Mouse (Mus musculus) lung, embryonic 16.5 days (tissue): ENCODE measurements around the gene Dpf3. TPM values are rescaled to one million over a fixed set of nuclear protein-coding genes. Genes with fewer than 3 reads are reported as not detected.

Source experiments
- ATAC-seq: fragments of 200-750 bp; cut with Nextera tagmentation; 2 replicates; pipeline ENCODE4 v1.8.0; 2017; ENCODE audit warnings: low read depth, mild to moderate bottlenecking, moderate library complexity
- H3K27ac ChIP-seq: fragments of 300-500 bp; sonication (generic); 2 replicates; pipeline ENCODE4 v1.5.1; 2014; ENCODE audit warnings: mild to moderate bottlenecking, control low read depth, low read length
- H3K27me3 ChIP-seq: fragments of 300-500 bp; sonication (generic); 2 replicates; pipeline ENCODE4 v1.6.1; 2014; ENCODE audit warnings: low read depth, low read length, mixed read lengths; ENCODE audit not compliant: control insufficient read depth, insufficient read depth
- H3K36me3 ChIP-seq: fragments of 300-500 bp; sonication (generic); 2 replicates; pipeline ENCODE4 v1.6.1; 2014; ENCODE audit warnings: low read length; ENCODE audit not compliant: control insufficient read depth, insufficient read depth
- H3K4me1 ChIP-seq: fragments of 300-500 bp; sonication (generic); replicated peaks from 2 replicates; pipeline ENCODE4 v1.6.1; 2014; ENCODE audit warnings: low read length, mixed read lengths; ENCODE audit not compliant: control insufficient read depth, insufficient read depth
- H3K4me2 ChIP-seq: fragments of 300-500 bp; sonication (generic); 2 replicates; pipeline ENCODE4 v1.6.1; 2014; ENCODE audit warnings: low read depth, low read length, control low read depth
- H3K4me3 ChIP-seq: fragments of 300-500 bp; sonication (generic); 2 replicates; pipeline ENCODE4 v1.5.1; 2014; ENCODE audit warnings: mild to moderate bottlenecking, low read length, control low read depth
- H3K9ac ChIP-seq: fragments of 300-500 bp; sonication (generic); 2 replicates; pipeline ENCODE4 v1.6.1; 2014; ENCODE audit warnings: low read length, control low read depth
- H3K9me3 ChIP-seq: fragments of 300-500 bp; sonication (generic); 2 replicates; pipeline ENCODE4 v1.6.1; 2016; ENCODE audit warnings: low read length; ENCODE audit not compliant: control insufficient read depth
- WGBS: fragments of 180-500 bp; shearing (Covaris S2); extraction: QIAGEN DNeasy Blood & Tissue Kit; methylation state at CpG from one replicate; pipeline ENCODE4 v1.1.7; 2014; 5-methylcytosine and 5-hydroxymethylcytosine counted together
- polyA plus RNA-seq: library from polyadenylated mRNA; unstranded; fragments of >200 nt; fragmentation: Nextera tagmentation; extraction: Ambion mirVana; gene quantifications from 2 replicates; pipeline ENCODE4 v1.2.1, GENCODE M21; 2015

The Dpf3 gene
- polyA plus RNA-seq, 1 experiment from 2014 or later: 3.9 TPM

GRCm38 (mm10) chr12:83433987-83434698 lies 53.4 kb downstream of the Dpf3 start:
- H3K4me1 ChIP-seq: no peaks in the 10 kb centered on the region
- no peak overlapping the region for H3K4me2 ChIP-seq
- WGBS: 35% methylated on average over 10 of the region's 10 CpGs
- ATAC-seq: no peak
- H3K36me3 ChIP-seq: no peaks in the 10 kb centered on the region
- no peaks in the 10 kb centered on the region for H3K27me3 ChIP-seq
- H3K27ac ChIP-seq: no peak overlapping the region
- H3K4me3 ChIP-seq: no peak overlapping the region
- H3K9me3 ChIP-seq: no peaks in the 10 kb centered on the region
- H3K9ac ChIP-seq: no peak overlapping the region

- Histone ChIP-seq H3K9ac (no peak overlapping the region), H3K27me3 (no peaks in the 10 kb centered on the region), H3K27ac (no peak overlapping the region), H3K9me3 (no peaks in the 10 kb centered on the region), H3K4me1 (no peaks in the 10 kb centered on the region), H3K4me3 (no peak overlapping the region), H3K36me3 (no peaks in the 10 kb centered on the region), H3K4me2 (no peak overlapping the region)
- no peak for ATAC-seq
- WGBS: 87% methylated on average over 4 of the region's 4 CpGs
Observed at GRCm38 (mm10) chr12:83433436-83433835, 54.1 kb downstream of the Dpf3 start.

GRCm38 (mm10) chr12:83430207-83430606 lies 57.3 kb downstream of the Dpf3 start:
- Histone ChIP-seq H3K4me1 (no peaks in the 10 kb centered on the region), H3K9me3 (no peaks in the 10 kb centered on the region), H3K27ac (no peak overlapping the region), H3K4me2 (no peak overlapping the region), H3K27me3 (no peaks in the 10 kb centered on the region), H3K9ac (no peak overlapping the region), H3K4me3 (no peak overlapping the region), H3K36me3 (no peaks in the 10 kb centered on the region)
- no peak for ATAC-seq
- 93% methylated on average over 5 of the region's 5 CpGs for WGBS

DNA sequence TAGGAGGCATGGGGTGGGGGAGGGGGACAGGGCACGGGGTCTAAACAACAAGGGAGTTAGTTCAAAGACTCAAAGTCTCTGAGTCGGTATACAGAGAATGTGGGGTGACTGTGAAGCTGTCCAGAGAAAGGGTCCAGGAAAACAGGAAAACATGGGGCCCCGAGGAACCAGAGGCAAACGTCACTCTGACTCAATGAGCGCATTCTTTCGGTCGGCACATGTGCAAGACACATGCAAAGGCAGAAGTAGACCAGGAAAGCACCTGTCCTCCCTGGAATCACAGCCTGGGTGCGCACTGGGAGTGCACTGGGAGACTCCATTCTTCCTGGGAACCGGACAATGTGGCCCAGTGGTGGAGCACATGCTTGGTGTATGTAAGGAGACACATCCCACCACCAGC lies 59.5 kb downstream of the Dpf3 start:
- no peak overlapping the region for H3K9ac ChIP-seq
- no peak for ATAC-seq
- no peaks in the 10 kb centered on the region for H3K27me3 ChIP-seq
- no peak overlapping the region for H3K27ac ChIP-seq
- no peaks in the 10 kb centered on the region for H3K36me3 ChIP-seq
- no peaks in the 10 kb centered on the region for H3K9me3 ChIP-seq
- H3K4me2 ChIP-seq: no peak overlapping the region
- H3K4me1 ChIP-seq: no peaks in the 10 kb centered on the region
- WGBS: 38% methylated on average over 9 of the region's 9 CpGs
- H3K4me3 ChIP-seq: no peak overlapping the region

DNA sequence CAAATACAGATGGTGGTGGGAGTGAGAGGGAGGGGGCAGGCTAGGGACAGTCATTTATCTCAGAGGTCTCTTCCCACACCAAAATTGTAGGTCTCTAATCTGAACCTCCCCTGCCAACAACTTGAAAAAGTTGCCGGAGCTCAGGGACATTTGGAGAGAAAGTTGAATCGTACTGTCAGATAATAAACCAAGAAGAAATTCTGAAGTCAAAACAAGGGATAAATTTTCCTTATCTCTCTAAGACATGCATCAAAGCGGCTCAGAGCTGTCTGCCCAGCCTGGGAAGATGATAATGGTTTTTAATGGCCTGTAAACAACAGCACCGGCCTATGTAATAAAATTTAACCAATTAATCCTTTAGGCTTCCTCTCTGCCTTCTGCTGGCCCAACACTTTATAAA lies 59.9 kb downstream of the Dpf3 start:
- H3K27ac ChIP-seq: no peak overlapping the region
- no peak for ATAC-seq
- no peaks in the 10 kb centered on the region for H3K36me3 ChIP-seq
- no peaks in the 10 kb centered on the region for H3K27me3 ChIP-seq
- H3K4me2 ChIP-seq: no peak overlapping the region
- no peak overlapping the region for H3K4me3 ChIP-seq
- H3K9me3 ChIP-seq: no peaks in the 10 kb centered on the region
- WGBS: 26% methylated on average over 4 of the region's 4 CpGs
- H3K4me1 ChIP-seq: no peaks in the 10 kb centered on the region
- no peak overlapping the region for H3K9ac ChIP-seq

GRCm38 (mm10) chr12:83426326-83426725 lies 61.2 kb downstream of the Dpf3 start:
- no peak for ATAC-seq
- H3K4me1 ChIP-seq: no peaks in the 10 kb centered on the region
- no peak overlapping the region for H3K9ac ChIP-seq
- H3K27me3 ChIP-seq: no peaks in the 10 kb centered on the region
- 44% methylated on average over 5 of the region's 5 CpGs for WGBS
- H3K4me2 ChIP-seq: no peak overlapping the region
- H3K4me3 ChIP-seq: no peak overlapping the region
- H3K27ac ChIP-seq: no peak overlapping the region
- no peaks in the 10 kb centered on the region for H3K36me3 ChIP-seq
- H3K9me3 ChIP-seq: no peaks in the 10 kb centered on the region

DNA sequence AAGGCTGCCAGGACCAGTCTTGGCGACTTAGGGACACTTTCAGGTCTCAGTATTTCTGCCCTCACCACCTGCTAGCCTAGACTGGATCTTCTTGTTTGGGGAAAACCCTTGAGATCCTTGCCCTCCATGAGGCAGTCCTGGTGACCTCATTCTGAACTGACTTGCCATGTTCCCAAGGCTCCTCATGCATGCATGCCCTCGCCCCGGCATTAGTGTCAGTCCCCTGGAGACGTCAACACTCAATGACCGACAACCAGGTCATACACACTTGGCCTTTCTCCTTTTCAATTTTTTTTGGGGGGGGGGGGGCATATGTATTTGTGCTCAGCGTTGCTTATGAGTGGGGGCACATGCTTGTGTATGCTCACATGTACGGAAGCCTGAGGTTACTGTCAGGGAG lies 61.8 kb downstream of the Dpf3 start:
- no peak overlapping the region for H3K4me2 ChIP-seq

GRCm38 (mm10) chr12:83424720-83425444 lies 62.6 kb downstream of the Dpf3 start:
- Histone ChIP-seq H3K9ac (no peak overlapping the region), H3K4me3 (no peak overlapping the region), H3K36me3 (no peaks in the 10 kb centered on the region), H3K9me3 (no peaks in the 10 kb centered on the region), H3K4me2 (no peak overlapping the region), H3K27ac (no peak overlapping the region), H3K4me1 (no peaks in the 10 kb centered on the region), H3K27me3 (no peaks in the 10 kb centered on the region)
- ATAC-seq: 0 out of 2 replicates have a peak, but pooled peaks have one; percentile 28
- WGBS: 44% methylated on average over 11 of the region's 11 CpGs

More for the DNA sequence above, 61.8 kb downstream of the Dpf3 start:
- WGBS: 64% methylated on average over 7 of the region's 7 CpGs
- H3K36me3 ChIP-seq: no peaks in the 10 kb centered on the region
- H3K27ac ChIP-seq: no peak overlapping the region
- no peak overlapping the region for H3K9ac ChIP-seq
- H3K4me1 ChIP-seq: no peaks in the 10 kb centered on the region
- no peaks in the 10 kb centered on the region for H3K9me3 ChIP-seq
- H3K27me3 ChIP-seq: no peaks in the 10 kb centered on the region
- H3K4me3 ChIP-seq: no peak overlapping the region
- no peak for ATAC-seq

GRCm38 (mm10) chr12:83424086-83424719 lies 63.3 kb downstream of the Dpf3 start:
- Histone ChIP-seq H3K36me3 (no peaks in the 10 kb centered on the region), H3K4me1 (no peaks in the 10 kb centered on the region), H3K9ac (no peak overlapping the region), H3K4me3 (no peak overlapping the region), H3K27ac (no peak overlapping the region), H3K4me2 (no peak overlapping the region), H3K27me3 (no peaks in the 10 kb centered on the region), H3K9me3 (no peaks in the 10 kb centered on the region)
- ATAC-seq: no peak
- WGBS: 66% methylated on average over 12 of the region's 12 CpGs
